Mouse (Mus musculus): Measurements from ENCODE around the gene Stab1. TPM values are rescaled to one million over a fixed set of nuclear protein-coding genes. Genes with fewer than 3 reads are reported as not detected.

The Stab1 gene
- polyA plus RNA-seq, 1 experiment from 2014 or later, result 13.0 TPM

GRCm38 (mm10) chr14:31186656-31187055 lies 18.2 kb upstream of the Stab1 start:
- Histone ChIP-seq H3K36me3 (ENCODE audit: control insufficient read depth, insufficient read depth) (peaks cover 78% of the 10 kb centered on the region), H3K4me2 (ENCODE audit: low read length) (no peak overlapping the region), H3K4me1 (replicated peaks; ENCODE audit: control insufficient read depth, insufficient read depth, low read length) (no peaks in the 10 kb centered on the region), H3K27ac (ENCODE audit: low read length) (no peak overlapping the region), H3K9ac (replicated peaks; ENCODE audit: low read depth, low read length) (no peak overlapping the region), H3K9me3 (ENCODE audit: control insufficient read depth, low read length) (no peaks in the 10 kb centered on the region), H3K4me3 (replicated peaks; ENCODE audit: low read length) (no peak overlapping the region), H3K27me3 (replicated peaks; ENCODE audit: control insufficient read depth, insufficient read depth, low read length) (no peaks in the 10 kb centered on the region)
- WGBS, result 85% methylated on average over 4 of the region's 4 CpGs
- ATAC-seq, result no peak

DNA sequence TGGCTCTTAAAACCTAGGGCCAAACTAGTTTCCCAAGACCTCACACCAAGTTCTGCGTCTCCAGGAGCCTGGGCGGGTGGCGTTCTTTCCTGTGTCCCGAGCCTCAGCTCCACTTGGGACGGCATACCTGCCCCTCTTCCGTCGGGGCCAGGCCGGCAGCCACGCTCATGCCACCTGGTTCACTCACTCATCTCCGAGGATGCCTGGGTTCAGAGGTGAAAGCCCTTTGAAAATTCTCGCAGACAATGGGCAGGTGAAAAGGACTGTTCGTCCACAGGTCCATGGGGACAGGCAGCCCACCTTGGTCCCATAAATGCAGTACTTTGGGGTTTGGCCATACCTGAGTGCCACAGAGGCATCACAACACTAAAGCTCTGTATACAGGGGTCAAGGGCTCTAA lies 15.8 kb upstream of the Stab1 start:
- WGBS, result 94% methylated on average over 12 of the region's 12 CpGs
- Histone ChIP-seq H3K27ac (ENCODE audit: low read length) (no peak overlapping the region), H3K9me3 (ENCODE audit: control insufficient read depth, low read length) (no peaks in the 10 kb centered on the region), H3K4me1 (replicated peaks; ENCODE audit: control insufficient read depth, insufficient read depth, low read length) (no peaks in the 10 kb centered on the region), H3K36me3 (ENCODE audit: control insufficient read depth, insufficient read depth) (peaks cover 81% of the 10 kb centered on the region), H3K27me3 (replicated peaks; ENCODE audit: control insufficient read depth, insufficient read depth, low read length) (no peaks in the 10 kb centered on the region), H3K4me2 (ENCODE audit: low read length) (no peak overlapping the region), H3K9ac (replicated peaks; ENCODE audit: low read depth, low read length) (no peak overlapping the region), H3K4me3 (replicated peaks; ENCODE audit: low read length) (no peak overlapping the region)
- ATAC-seq, result no peak

- Histone ChIP-seq H3K9me3 (ENCODE audit: control insufficient read depth, low read length) (no peaks in the 10 kb centered on the region), H3K27ac (ENCODE audit: low read length) (no peak overlapping the region), H3K27me3 (replicated peaks; ENCODE audit: control insufficient read depth, insufficient read depth, low read length) (no peaks in the 10 kb centered on the region), H3K4me3 (replicated peaks; ENCODE audit: low read length) (no peak overlapping the region), H3K36me3 (ENCODE audit: control insufficient read depth, insufficient read depth) (peaks cover 80% of the 10 kb centered on the region), H3K4me2 (ENCODE audit: low read length) (no peak overlapping the region), H3K9ac (replicated peaks; ENCODE audit: low read depth, low read length) (no peak overlapping the region), H3K4me1 (replicated peaks; ENCODE audit: control insufficient read depth, insufficient read depth, low read length) (no peaks in the 10 kb centered on the region)
- no peak for ATAC-seq
- 94% methylated on average over 5 of the region's 5 CpGs for WGBS
These were observed 15.1 kb upstream of the Stab1 start for GRCm38 (mm10) chr14:31183541-31183940.

DNA sequence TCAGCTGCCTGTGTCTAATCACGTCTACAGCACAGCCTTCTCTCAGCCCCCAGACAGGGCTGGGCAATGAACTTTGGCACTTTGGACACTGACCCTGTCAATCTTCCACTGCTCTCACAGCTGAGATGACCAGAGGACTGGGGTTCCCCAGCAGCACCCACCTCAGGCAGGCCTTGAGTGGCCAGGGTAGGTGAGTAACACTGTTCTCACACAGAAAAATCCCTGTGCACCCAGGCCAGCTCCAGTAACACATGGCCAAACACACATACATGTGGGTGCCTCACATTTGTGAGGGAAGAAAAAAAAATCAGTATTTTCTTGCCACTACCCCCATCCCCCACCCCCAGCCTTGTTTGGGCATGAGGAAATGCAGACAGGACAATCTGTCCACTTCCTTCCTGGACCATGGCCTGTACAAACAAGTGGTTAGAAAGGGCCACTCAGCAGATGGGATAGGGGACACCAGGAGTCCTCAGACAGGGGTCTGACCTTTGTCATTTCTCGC lies 14.4 kb upstream of the Stab1 start:
- Histone ChIP-seq H3K36me3 (ENCODE audit: control insufficient read depth, insufficient read depth) (peaks cover 78% of the 10 kb centered on the region), H3K9me3 (ENCODE audit: control insufficient read depth, low read length) (no peaks in the 10 kb centered on the region), H3K27me3 (replicated peaks; ENCODE audit: control insufficient read depth, insufficient read depth, low read length) (no peaks in the 10 kb centered on the region), H3K4me3 (replicated peaks; ENCODE audit: low read length) (no peak overlapping the region), H3K27ac (ENCODE audit: low read length) (no peak overlapping the region), H3K4me2 (ENCODE audit: low read length) (no peak overlapping the region), H3K9ac (replicated peaks; ENCODE audit: low read depth, low read length) (no peak overlapping the region), H3K4me1 (replicated peaks; ENCODE audit: control insufficient read depth, insufficient read depth, low read length) (no peaks in the 10 kb centered on the region)
- WGBS, result 79% methylated on average over 2 of the region's 2 CpGs
- no peak for ATAC-seq

DNA sequence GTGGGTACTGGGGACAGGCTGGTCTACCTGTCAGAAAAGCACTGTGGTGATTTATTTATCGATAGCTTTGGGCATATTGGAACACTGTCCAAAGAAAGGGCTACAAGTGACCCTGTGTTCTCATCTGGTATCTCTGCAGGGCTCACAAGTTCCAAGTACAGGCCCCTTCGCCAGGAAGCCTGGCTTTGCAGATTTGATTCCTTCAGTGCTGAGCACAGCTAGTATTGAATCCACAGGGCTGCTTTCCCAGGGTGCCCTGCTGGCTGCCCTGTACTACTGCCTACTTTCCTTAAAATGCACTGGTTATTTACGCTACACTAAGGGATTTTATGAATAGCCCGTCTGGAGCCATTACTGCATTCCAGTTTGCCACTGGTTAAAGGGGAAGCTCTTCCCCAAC lies 13.1 kb upstream of the Stab1 start:
- H3K9me3 ChIP-seq (ENCODE audit: control insufficient read depth, low read length), result no peaks in the 10 kb centered on the region
- WGBS, result 82% methylated on average over 4 of the region's 4 CpGs
- H3K36me3 ChIP-seq (ENCODE audit: control insufficient read depth, insufficient read depth), result peaks cover 76% of the 10 kb centered on the region
- H3K27ac ChIP-seq (ENCODE audit: low read length), result no peak overlapping the region
- H3K27me3 ChIP-seq (replicated peaks; ENCODE audit: control insufficient read depth, insufficient read depth, low read length), result no peaks in the 10 kb centered on the region
- H3K4me3 ChIP-seq (replicated peaks; ENCODE audit: low read length), result no peak overlapping the region
- H3K9ac ChIP-seq (replicated peaks; ENCODE audit: low read depth, low read length), result no peak overlapping the region
- H3K4me2 ChIP-seq (ENCODE audit: low read length), result no peak overlapping the region
- H3K4me1 ChIP-seq (replicated peaks; ENCODE audit: control insufficient read depth, insufficient read depth, low read length), result no peaks in the 10 kb centered on the region
- ATAC-seq, result no peak

- Histone ChIP-seq H3K4me3 (replicated peaks; ENCODE audit: low read length) (no peak overlapping the region), H3K4me1 (replicated peaks; ENCODE audit: control insufficient read depth, insufficient read depth, low read length) (no peaks in the 10 kb centered on the region), H3K27me3 (replicated peaks; ENCODE audit: control insufficient read depth, insufficient read depth, low read length) (no peaks in the 10 kb centered on the region), H3K36me3 (ENCODE audit: control insufficient read depth, insufficient read depth) (peaks cover 75% of the 10 kb centered on the region), H3K27ac (ENCODE audit: low read length) (no peak overlapping the region), H3K9ac (replicated peaks; ENCODE audit: low read depth, low read length) (no peak overlapping the region), H3K4me2 (ENCODE audit: low read length) (no peak overlapping the region), H3K9me3 (ENCODE audit: control insufficient read depth, low read length) (no peaks in the 10 kb centered on the region)
- 85% methylated on average over 12 of the region's 12 CpGs for WGBS
- no peak for ATAC-seq
These were observed 11.4 kb upstream of the Stab1 start for GRCm38 (mm10) chr14:31179677-31180365.

- no peak for ATAC-seq
- 88% methylated on average over 5 of the region's 5 CpGs for WGBS
- peaks cover 70% of the 10 kb centered on the region for H3K36me3 ChIP-seq (ENCODE audit: control insufficient read depth, insufficient read depth)
These were observed 9.3 kb upstream of the Stab1 start for GRCm38 (mm10) chr14:31177715-31178114.

GRCm38 (mm10) chr14:31177287-31177686 lies 8.8 kb upstream of the Stab1 start:
- Histone ChIP-seq H3K27me3 (replicated peaks; ENCODE audit: control insufficient read depth, insufficient read depth, low read length) (no peaks in the 10 kb centered on the region), H3K9ac (replicated peaks; ENCODE audit: low read depth, low read length) (no peak overlapping the region), H3K4me1 (replicated peaks; ENCODE audit: control insufficient read depth, insufficient read depth, low read length) (no peaks in the 10 kb centered on the region), H3K9me3 (ENCODE audit: control insufficient read depth, low read length) (no peaks in the 10 kb centered on the region), H3K36me3 (ENCODE audit: control insufficient read depth, insufficient read depth) (peaks cover 70% of the 10 kb centered on the region), H3K4me3 (replicated peaks; ENCODE audit: low read length) (no peak overlapping the region), H3K4me2 (ENCODE audit: low read length) (no peak overlapping the region), H3K27ac (ENCODE audit: low read length) (no peak overlapping the region)
- WGBS, result 90% methylated on average over 16 of the region's 16 CpGs
- ATAC-seq, result no peak

More at GRCm38 (mm10) chr14:31177715-31178114, 9.3 kb upstream of the Stab1 start:
- Histone ChIP-seq H3K9me3 (ENCODE audit: control insufficient read depth, low read length) (no peaks in the 10 kb centered on the region), H3K4me3 (replicated peaks; ENCODE audit: low read length) (no peak overlapping the region), H3K4me1 (replicated peaks; ENCODE audit: control insufficient read depth, insufficient read depth, low read length) (no peaks in the 10 kb centered on the region), H3K4me2 (ENCODE audit: low read length) (no peak overlapping the region), H3K27me3 (replicated peaks; ENCODE audit: control insufficient read depth, insufficient read depth, low read length) (no peaks in the 10 kb centered on the region), H3K27ac (ENCODE audit: low read length) (no peak overlapping the region), H3K9ac (replicated peaks; ENCODE audit: low read depth, low read length) (no peak overlapping the region)

- no peak for ATAC-seq
- Histone ChIP-seq H3K4me3 (replicated peaks; ENCODE audit: low read length) (no peak overlapping the region), H3K27ac (ENCODE audit: low read length) (no peak overlapping the region), H3K27me3 (replicated peaks; ENCODE audit: control insufficient read depth, insufficient read depth, low read length) (no peaks in the 10 kb centered on the region), H3K4me1 (replicated peaks; ENCODE audit: control insufficient read depth, insufficient read depth, low read length) (no peaks in the 10 kb centered on the region), H3K9me3 (ENCODE audit: control insufficient read depth, low read length) (no peaks in the 10 kb centered on the region), H3K9ac (replicated peaks; ENCODE audit: low read depth, low read length) (no peak overlapping the region), H3K36me3 (ENCODE audit: control insufficient read depth, insufficient read depth) (peaks cover 64% of the 10 kb centered on the region), H3K4me2 (ENCODE audit: low read length) (no peak overlapping the region)
- 92% methylated on average over 7 of the region's 7 CpGs for WGBS
These were observed 5.1 kb upstream of the Stab1 start for GRCm38 (mm10) chr14:31173537-31173936.
